Mouse (Mus musculus): Measurements from ENCODE around the gene Ppip5k2. TPM values are rescaled to one million over a fixed set of nuclear protein-coding genes. Genes with fewer than 3 reads are reported as not detected.
A peak's percentile ranks its signal among the peaks of the same experiment; 100 is the strongest.

The Ppip5k2 gene
- polyA plus RNA-seq, 1 experiment from 2014 or later, result 50.6 TPM

- peaks cover 86% of the 10 kb centered on the region for H3K36me3 ChIP-seq
- 91% methylated on average over 4 of the region's 4 CpGs for WGBS
- DNase-seq (ENCODE audit: low spot score), result no peak
- H3K4me1 ChIP-seq, result no peaks in the 10 kb centered on the region
- no peaks in the 10 kb centered on the region for H3K27me3 ChIP-seq (ENCODE audit: low read depth, poor library complexity, severe bottlenecking)
- no peak overlapping the region for H3K4me3 ChIP-seq
- H3K9me3 ChIP-seq (replicated peaks), result no peaks in the 10 kb centered on the region
- no peak overlapping the region for H3K27ac ChIP-seq
Observed at GRCm38 (mm10) chr1:97745712-97746111, 24.5 kb downstream of the Ppip5k2 start.

GRCm38 (mm10) chr1:97743063-97743462, 27.1 kb downstream of the Ppip5k2 start:
- no peaks in the 10 kb centered on the region for H3K4me1 ChIP-seq
- no peaks in the 10 kb centered on the region for H3K27me3 ChIP-seq (ENCODE audit: low read depth, poor library complexity, severe bottlenecking)
- H3K9me3 ChIP-seq (replicated peaks), result no peaks in the 10 kb centered on the region
- DNase-seq (ENCODE audit: low spot score), result no peak
- no peak overlapping the region for H3K27ac ChIP-seq
- peaks cover 82% of the 10 kb centered on the region for H3K36me3 ChIP-seq
- H3K4me3 ChIP-seq, result no peak overlapping the region
- WGBS, result 85% methylated on average over 1 of the region's 1 CpGs

GRCm38 (mm10) chr1:97729339-97729738, 40.9 kb downstream of the Ppip5k2 start:
- WGBS, result 83% methylated on average over 1 of the region's 1 CpGs
- DNase-seq (ENCODE audit: low spot score), result no peak
- Histone ChIP-seq H3K36me3 (peaks cover 63% of the 10 kb centered on the region), H3K4me1 (no peaks in the 10 kb centered on the region), H3K27me3 (ENCODE audit: low read depth, poor library complexity, severe bottlenecking) (no peaks in the 10 kb centered on the region), H3K9me3 (replicated peaks) (no peaks in the 10 kb centered on the region), H3K4me3 (no peak overlapping the region), H3K27ac (no peak overlapping the region)

GRCm38 (mm10) chr1:97726730-97727129, 43.5 kb downstream of the Ppip5k2 start:
- no peak for DNase-seq (ENCODE audit: low spot score)
- H3K4me1 ChIP-seq, result no peaks in the 10 kb centered on the region
- H3K4me3 ChIP-seq, result no peak overlapping the region
- peaks cover 55% of the 10 kb centered on the region for H3K36me3 ChIP-seq
- 75% methylated on average over 2 of the region's 2 CpGs for WGBS
- no peaks in the 10 kb centered on the region for H3K27me3 ChIP-seq (ENCODE audit: low read depth, poor library complexity, severe bottlenecking)
- H3K9me3 ChIP-seq (replicated peaks), result no peaks in the 10 kb centered on the region
- no peak overlapping the region for H3K27ac ChIP-seq

- Histone ChIP-seq H3K27me3 (ENCODE audit: low read depth, poor library complexity, severe bottlenecking) (no peaks in the 10 kb centered on the region), H3K36me3 (peaks cover 68% of the 10 kb centered on the region), H3K27ac (no peak overlapping the region), H3K4me3 (no peak overlapping the region), H3K4me1 (no peaks in the 10 kb centered on the region), H3K9me3 (replicated peaks) (no peaks in the 10 kb centered on the region)
- DNase-seq (ENCODE audit: low spot score), result no peak
- WGBS, result 93% methylated on average over 9 of the region's 9 CpGs
Observed at GRCm38 (mm10) chr1:97718440-97718839, 51.8 kb downstream of the Ppip5k2 start.

GRCm38 (mm10) chr1:97714334-97714868, 55.8 kb downstream of the Ppip5k2 start:
- peaks cover 78% of the 10 kb centered on the region for H3K36me3 ChIP-seq
- no peak overlapping the region for H3K4me3 ChIP-seq
- no peaks in the 10 kb centered on the region for H3K9me3 ChIP-seq (replicated peaks)
- WGBS, result 94% methylated on average over 11 of the region's 11 CpGs
- no peak for DNase-seq (ENCODE audit: low spot score)
- no peak overlapping the region for H3K27ac ChIP-seq
- no peaks in the 10 kb centered on the region for H3K27me3 ChIP-seq (ENCODE audit: low read depth, poor library complexity, severe bottlenecking)
- no peaks in the 10 kb centered on the region for H3K4me1 ChIP-seq

- WGBS, result 94% methylated on average over 3 of the region's 3 CpGs
- DNase-seq (ENCODE audit: low spot score), result no peak
- H3K27ac ChIP-seq, result no peak overlapping the region
- no peaks in the 10 kb centered on the region for H3K9me3 ChIP-seq (replicated peaks)
- no peak overlapping the region for H3K4me3 ChIP-seq
- no peaks in the 10 kb centered on the region for H3K4me1 ChIP-seq
- no peaks in the 10 kb centered on the region for H3K27me3 ChIP-seq (ENCODE audit: low read depth, poor library complexity, severe bottlenecking)
- peaks cover 67% of the 10 kb centered on the region for H3K36me3 ChIP-seq
Observed at GRCm38 (mm10) chr1:97710520-97710919, 59.7 kb downstream of the Ppip5k2 start.

GRCm38 (mm10) chr1:97705389-97705788, 64.8 kb downstream of the Ppip5k2 start:
- Histone ChIP-seq H3K4me1 (no peaks in the 10 kb centered on the region), H3K9me3 (replicated peaks) (no peaks in the 10 kb centered on the region), H3K4me3 (no peak overlapping the region), H3K36me3 (peaks cover 34% of the 10 kb centered on the region), H3K27me3 (ENCODE audit: low read depth, poor library complexity, severe bottlenecking) (no peaks in the 10 kb centered on the region), H3K27ac (no peak overlapping the region)
- DNase-seq (ENCODE audit: low spot score), result no peak

GRCm38 (mm10) chr1:97704646-97705045, 65.6 kb downstream of the Ppip5k2 start:
- Histone ChIP-seq H3K4me1 (no peaks in the 10 kb centered on the region), H3K4me3 (no peak overlapping the region), H3K27ac (no peak overlapping the region), H3K36me3 (peaks cover 26% of the 10 kb centered on the region), H3K9me3 (replicated peaks) (no peaks in the 10 kb centered on the region), H3K27me3 (ENCODE audit: low read depth, poor library complexity, severe bottlenecking) (no peaks in the 10 kb centered on the region)
- DNase-seq (ENCODE audit: low spot score), result no peak
- WGBS, result 93% methylated on average over 1 of the region's 1 CpGs

GRCm38 (mm10) chr1:97698956-97699570, 71.1 kb downstream of the Ppip5k2 start:
- 21% methylated on average over 11 of the region's 11 CpGs for WGBS
- H3K4me3 ChIP-seq, result no peak overlapping the region
- no peaks in the 10 kb centered on the region for H3K27me3 ChIP-seq (ENCODE audit: low read depth, poor library complexity, severe bottlenecking)
- no peaks in the 10 kb centered on the region for H3K9me3 ChIP-seq (replicated peaks)
- no peak for DNase-seq (ENCODE audit: low spot score)
- H3K36me3 ChIP-seq, result no peaks in the 10 kb centered on the region
- no peaks in the 10 kb centered on the region for H3K4me1 ChIP-seq
- no peak overlapping the region for H3K27ac ChIP-seq

- no peak overlapping the region for H3K4me3 ChIP-seq
- WGBS, result 86% methylated on average over 1 of the region's 1 CpGs
- no peaks in the 10 kb centered on the region for H3K36me3 ChIP-seq
- no peaks in the 10 kb centered on the region for H3K9me3 ChIP-seq (replicated peaks)
- H3K27ac ChIP-seq, result no peak overlapping the region
- H3K27me3 ChIP-seq (ENCODE audit: low read depth, poor library complexity, severe bottlenecking), result no peaks in the 10 kb centered on the region
- H3K4me1 ChIP-seq, result no peaks in the 10 kb centered on the region
- DNase-seq (ENCODE audit: low spot score), result no peak
Observed at GRCm38 (mm10) chr1:97697273-97697672, 72.9 kb downstream of the Ppip5k2 start.

- no peaks in the 10 kb centered on the region for H3K27me3 ChIP-seq (ENCODE audit: low read depth, poor library complexity, severe bottlenecking)
- H3K4me3 ChIP-seq, result no peak overlapping the region
- H3K36me3 ChIP-seq, result no peaks in the 10 kb centered on the region
- H3K9me3 ChIP-seq (replicated peaks), result no peaks in the 10 kb centered on the region
- H3K4me1 ChIP-seq, result no peaks in the 10 kb centered on the region
- H3K27ac ChIP-seq, result no peak overlapping the region
- no peak for DNase-seq (ENCODE audit: low spot score)
Observed at GRCm38 (mm10) chr1:97693825-97694224, 76.4 kb downstream of the Ppip5k2 start.

- WGBS, result 24% methylated on average over 3 of the region's 3 CpGs
- no peaks in the 10 kb centered on the region for H3K9me3 ChIP-seq (replicated peaks)
- H3K4me3 ChIP-seq, result no peak overlapping the region
Observed at GRCm38 (mm10) chr1:97688756-97689155, 81.5 kb downstream of the Ppip5k2 start.

More at GRCm38 (mm10) chr1:97688756-97689155, 81.5 kb downstream of the Ppip5k2 start:
- H3K36me3 ChIP-seq, result no peaks in the 10 kb centered on the region
- DNase-seq (ENCODE audit: low spot score), result peak; percentile 52
- no peak overlapping the region for H3K27ac ChIP-seq
- H3K27me3 ChIP-seq (ENCODE audit: low read depth, poor library complexity, severe bottlenecking), result no peaks in the 10 kb centered on the region
- no peaks in the 10 kb centered on the region for H3K4me1 ChIP-seq

All from limb, embryonic 10.5 days (tissue).